Mouse (Mus musculus) kidney, adult 2 months (tissue): ENCODE data around the gene Ifi207.

Source experiments
- CTCF ChIP-seq: fragments of 200-500 bp; conservative IDR thresholded peaks from 2 replicates; pipeline ENCODE4 v1.5.1; 2011; ENCODE audit warnings: low read depth, mild to moderate bottlenecking, control low read depth, low read length, moderate library complexity, mixed read lengths; ENCODE audit not compliant: insufficient read depth, insufficient read length
- POLR2A ChIP-seq: fragments of 200-500 bp; IDR thresholded peaks from one replicate; pipeline ENCODE4 v1.6.1; 2011; ENCODE audit warnings: low read depth, low read length, control low read depth

DNA sequence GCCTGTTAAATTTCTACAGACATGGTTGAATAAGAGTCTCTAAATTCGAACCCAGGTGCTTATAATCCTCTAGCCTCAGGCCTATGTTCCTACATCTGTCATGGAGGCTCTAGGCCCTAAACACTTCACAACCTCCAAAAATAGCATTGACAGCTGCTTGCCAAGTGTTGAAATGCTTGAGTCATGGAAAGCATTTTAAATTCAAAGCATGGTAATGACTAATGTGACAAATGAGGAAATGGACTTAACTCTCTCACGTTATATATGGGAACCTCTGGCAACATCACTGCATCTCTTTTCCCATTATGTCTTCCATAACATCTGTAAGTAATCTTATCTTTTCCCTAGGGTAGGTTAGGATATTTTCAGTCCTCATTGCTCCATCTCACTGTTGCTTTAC lies 4.6 kb downstream of the Ifi207 start:
- TF ChIP-seq CTCF, result no peak
- TF ChIP-seq POLR2A, result no peak
